Mouse (Mus musculus) intestine, embryonic 14.5 days (tissue): ENCODE measurements at regions not wholly inside any gene's neighbourhood (a gene's known extent, or its start where the extent isn't known, plus 50 kb on each side); places are given as distances from the start of the nearest gene placed in this dataset.

ENCODE experiments used
- ATAC-seq: fragments of 200-750 bp; cut with Nextera tagmentation; replicated peaks from 2 replicates; pipeline ENCODE4 v1.8.0; 2017; ENCODE audit warnings: low read depth, moderate number of reproducible peaks, moderate TSS enrichment, moderate library complexity; ENCODE audit not compliant: low FRiP score, low TSS enrichment
- DNase-seq: peaks from one replicate; pipeline ENCODE4 v3.0.0-alpha.2; 2018; ENCODE audit warnings: low spot score
- H3K27ac ChIP-seq: fragments of 300-500 bp; sonication (generic); 2 replicates; pipeline ENCODE4 v1.5.1; 2014; ENCODE audit warnings: low read depth, mild to moderate bottlenecking, control low read depth
- H3K27me3 ChIP-seq: fragments of 300-500 bp; sonication (generic); replicated peaks from 2 replicates; pipeline ENCODE4 v1.6.1; 2014; ENCODE audit warnings: low read length, control low read depth; ENCODE audit not compliant: control insufficient read depth, insufficient read depth
- H3K36me3 ChIP-seq: fragments of 300-500 bp; sonication (generic); 2 replicates; pipeline ENCODE4 v1.6.1; 2014; ENCODE audit warnings: low read length, control low read depth; ENCODE audit not compliant: control insufficient read depth, insufficient read depth
- H3K4me1 ChIP-seq: fragments of 300-500 bp; sonication (generic); replicated peaks from 2 replicates; pipeline ENCODE4 v1.6.1; 2014; ENCODE audit warnings: low read length, control low read depth, mixed read lengths; ENCODE audit not compliant: control insufficient read depth, insufficient read depth
- H3K4me2 ChIP-seq: fragments of 300-500 bp; sonication (generic); 2 replicates; pipeline ENCODE4 v1.6.1; 2014; ENCODE audit warnings: low read length
- H3K4me3 ChIP-seq: fragments of 300-500 bp; sonication (generic); 2 replicates; pipeline ENCODE4 v1.5.1; 2014; ENCODE audit warnings: low read depth, low read length, control low read depth, mixed read lengths
- H3K9ac ChIP-seq: fragments of 300-500 bp; sonication (generic); 2 replicates; pipeline ENCODE4 v1.6.1; 2014; ENCODE audit warnings: mild to moderate bottlenecking, low read length
- H3K9me3 ChIP-seq: fragments of 300-500 bp; sonication (generic); 2 replicates; pipeline ENCODE4 v1.6.1; 2016; ENCODE audit warnings: low read length, control low read depth; ENCODE audit not compliant: control insufficient read depth
- WGBS: fragments of 180-500 bp; shearing (Covaris S2); extraction: QIAGEN DNeasy Blood & Tissue Kit; methylation state at CpG from one replicate; pipeline ENCODE4 v1.1.7; 2014; 5-methylcytosine and 5-hydroxymethylcytosine counted together

DNA sequence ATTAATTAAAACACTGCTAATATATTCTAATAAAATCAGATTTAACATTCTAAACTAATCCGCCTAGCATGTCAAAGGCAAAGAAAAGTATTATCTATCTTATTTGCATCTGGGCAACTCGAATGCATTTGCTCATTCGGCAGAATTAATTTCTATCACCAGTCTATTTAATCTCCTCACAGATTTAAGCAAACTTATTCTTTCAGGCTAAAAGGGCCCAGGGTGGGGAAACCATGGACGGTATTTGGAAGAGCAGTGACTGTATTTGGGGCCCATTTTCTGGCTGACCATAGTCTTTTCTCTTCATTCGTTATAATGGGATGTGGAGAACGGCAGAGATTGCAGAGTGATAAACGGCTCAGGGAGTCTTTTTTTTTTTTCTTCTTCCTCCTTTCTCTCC lies 423.5 kb upstream of the Ubash3b start:
- H3K36me3 ChIP-seq: peaks cover 28% of the 10 kb centered on the region
- peak overlapping the region; percentile 62 for H3K27ac ChIP-seq
- H3K9ac ChIP-seq: peak overlapping the region; percentile 93

DNA sequence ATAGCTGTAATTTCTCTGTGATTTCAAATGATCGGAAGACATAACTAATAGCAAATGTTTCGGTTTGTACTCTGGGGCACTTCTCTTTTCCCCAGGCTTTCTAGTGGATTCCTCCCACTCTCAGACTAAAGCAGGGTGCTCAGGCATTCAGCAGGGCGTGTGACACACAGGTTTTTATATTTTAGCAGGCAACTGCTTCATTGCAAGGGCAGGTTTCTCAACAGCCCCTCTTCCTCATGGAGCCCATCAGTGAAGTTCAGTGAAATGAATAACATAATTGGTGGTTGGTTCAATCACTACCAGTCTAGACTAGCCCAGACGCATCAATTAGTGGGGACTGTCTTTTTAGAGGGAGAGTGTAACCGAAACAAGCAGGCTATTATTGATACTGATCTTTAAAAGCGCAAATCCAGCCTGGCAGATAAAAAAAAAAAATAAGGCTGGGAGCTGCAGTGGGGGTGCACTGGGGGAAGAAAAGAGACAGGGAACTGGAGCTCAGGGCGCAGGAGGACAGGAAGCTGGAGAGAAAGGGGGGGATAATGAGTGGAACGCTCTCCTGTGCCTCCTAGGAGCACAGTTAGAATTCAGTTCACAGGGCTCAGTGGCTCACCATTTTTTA lies 422.3 kb upstream of the Ubash3b start:
- H3K9ac ChIP-seq: peak overlapping the region; percentile 93
- no peaks in the 10 kb centered on the region for H3K9me3 ChIP-seq
- H3K4me3 ChIP-seq: peak overlapping the region; percentile 85
- H3K4me2 ChIP-seq: peak overlapping the region; percentile 56
- 25% methylated on average over 8 of the region's 8 CpGs for WGBS
- DNase-seq (peak; percentile 73), ATAC-seq (no peak)
- peaks cover 18% of the 10 kb centered on the region for H3K36me3 ChIP-seq
- H3K27me3 ChIP-seq: no peaks in the 10 kb centered on the region
- H3K4me1 ChIP-seq: peaks cover 17% of the 10 kb centered on the region; the same call in 1 of the 2 replicates
- H3K27ac ChIP-seq: peak overlapping the region; percentile 94

More for the DNA sequence above, 423.5 kb upstream of the Ubash3b start:
- Histone ChIP-seq H3K27me3 (no peaks in the 10 kb centered on the region), H3K9me3 (no peaks in the 10 kb centered on the region), H3K4me3 (peak overlapping the region; percentile 32), H3K4me2 (peak overlapping the region; percentile 56), H3K4me1 (peaks cover 17% of the 10 kb centered on the region; the same call in 1 of the 2 replicates)
- WGBS: 47% methylated on average over 7 of the region's 7 CpGs
- DNase-seq: no peak
- ATAC-seq: no peak

- Histone ChIP-seq H3K9ac (peak overlapping the region; percentile 93), H3K36me3 (peaks cover 13% of the 10 kb centered on the region), H3K4me1 (peaks cover 14% of the 10 kb centered on the region; the same call in 1 of the 2 replicates), H3K27me3 (no peaks in the 10 kb centered on the region), H3K4me2 (peak overlapping the region; percentile 56), H3K9me3 (no peaks in the 10 kb centered on the region), H3K4me3 (peak overlapping the region; percentile 85), H3K27ac (peak overlapping the region; percentile 94)
- ATAC-seq (no peak), DNase-seq (no peak)
- 35% methylated on average over 8 of the region's 8 CpGs for whole genome bisulfite sequencing
Observed at GRCm38 (mm10) chr9:41583276-41583675, 421.8 kb upstream of the Ubash3b start.

DNA sequence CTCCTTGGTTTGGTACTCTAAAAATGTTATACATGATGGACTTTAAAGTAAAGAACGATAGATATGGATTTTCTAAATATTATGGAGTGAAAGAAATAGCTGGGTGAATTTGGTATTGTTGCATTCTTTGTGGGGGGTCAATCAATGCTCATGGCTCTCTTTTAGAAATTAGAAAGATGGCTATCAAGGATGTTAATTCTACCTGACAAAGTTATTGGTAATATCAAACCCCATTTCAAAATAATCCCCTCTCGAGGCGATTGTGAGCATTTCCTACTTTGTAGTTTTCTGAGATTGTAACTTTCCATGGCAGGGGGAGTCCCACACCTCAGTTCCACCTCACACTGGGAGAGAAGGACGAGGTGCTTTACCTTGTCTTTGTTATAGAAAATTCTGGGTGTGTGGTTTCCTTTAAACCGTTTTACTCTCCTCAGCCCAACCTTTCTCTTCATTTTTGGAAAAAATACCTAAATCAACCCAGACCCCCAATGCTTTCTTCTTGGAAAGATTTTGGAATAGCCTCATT lies 421.3 kb upstream of the Ubash3b start:
- WGBS: 35% methylated on average over 5 of the region's 5 CpGs
- Histone ChIP-seq H3K4me3 (peak overlapping the region; percentile 85), H3K4me1 (peaks cover 16% of the 10 kb centered on the region; the same call in 1 of the 2 replicates), H3K36me3 (peaks cover 9% of the 10 kb centered on the region), H3K4me2 (peak overlapping the region; percentile 56), H3K9ac (peak overlapping the region; percentile 93), H3K27me3 (no peaks in the 10 kb centered on the region), H3K9me3 (no peaks in the 10 kb centered on the region), H3K27ac (peak overlapping the region; percentile 94)
- ATAC-seq (no peak), DNase-seq (no peak)

DNA sequence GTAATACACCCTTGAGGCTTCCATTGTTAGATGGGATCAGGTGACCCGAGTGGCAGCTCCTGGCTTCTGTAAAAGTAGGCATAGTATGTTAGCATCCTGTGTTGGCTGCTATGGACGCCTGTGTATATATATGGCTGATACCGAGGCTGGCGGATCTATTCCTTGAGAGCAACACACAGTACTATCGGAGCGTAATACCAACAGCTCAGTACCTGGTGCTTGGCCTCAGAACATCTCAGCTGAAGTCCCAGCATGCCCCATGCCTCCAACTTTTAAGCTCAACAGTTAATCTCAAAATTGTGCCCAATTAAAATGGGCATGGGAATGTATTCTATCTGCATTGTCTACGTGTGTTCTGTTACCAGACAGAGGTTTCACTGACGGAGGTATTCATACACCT lies 420.7 kb upstream of the Ubash3b start:
- H3K4me1 ChIP-seq: peaks cover 13% of the 10 kb centered on the region; the same call in 1 of the 2 replicates
- H3K9me3 ChIP-seq: no peaks in the 10 kb centered on the region
- ATAC-seq (no peak), DNase-seq (peak; percentile 72)
- peak overlapping the region; percentile 94 for H3K27ac ChIP-seq
- no peaks in the 10 kb centered on the region for H3K27me3 ChIP-seq
- H3K9ac ChIP-seq: peak overlapping the region; percentile 93
- H3K4me2 ChIP-seq: peak overlapping the region; percentile 56
- peak overlapping the region; percentile 85 for H3K4me3 ChIP-seq
- WGBS: 16% methylated on average over 8 of the region's 8 CpGs
- H3K36me3 ChIP-seq: peaks cover 7% of the 10 kb centered on the region; the same call in 1 of the 2 replicates

DNA sequence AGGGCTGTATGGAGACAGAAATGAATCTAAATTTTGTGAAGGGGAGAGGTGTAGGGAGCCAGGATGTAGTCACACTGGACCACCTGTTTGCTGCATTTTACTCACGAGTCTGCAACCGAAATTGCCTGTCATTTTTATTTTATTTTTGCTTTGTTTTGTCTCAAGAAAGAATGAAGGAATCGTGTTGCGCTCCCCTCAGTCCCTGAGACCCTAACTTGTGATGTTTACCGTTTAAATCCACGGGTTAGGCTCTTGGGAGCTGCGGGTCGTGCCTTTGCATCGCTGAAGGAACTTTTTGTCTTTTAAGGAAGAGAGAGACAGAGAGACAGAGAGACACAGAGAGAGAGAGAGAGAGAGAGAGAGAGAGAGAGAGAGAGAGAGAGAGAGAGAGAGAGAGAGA lies 420.2 kb upstream of the Ubash3b start:
- Histone ChIP-seq H3K9ac (peak overlapping the region; percentile 93), H3K27me3 (no peaks in the 10 kb centered on the region), H3K4me2 (peak overlapping the region; percentile 56), H3K36me3 (peaks cover 7% of the 10 kb centered on the region; the same call in 1 of the 2 replicates), H3K4me1 (peaks cover 12% of the 10 kb centered on the region; the same call in 1 of the 2 replicates), H3K9me3 (no peaks in the 10 kb centered on the region), H3K4me3 (peak overlapping the region; percentile 85), H3K27ac (peak overlapping the region; percentile 94)
- WGBS: 12% methylated on average over 9 of the region's 9 CpGs
- ATAC-seq (no peak), DNase-seq (no peak)

DNA sequence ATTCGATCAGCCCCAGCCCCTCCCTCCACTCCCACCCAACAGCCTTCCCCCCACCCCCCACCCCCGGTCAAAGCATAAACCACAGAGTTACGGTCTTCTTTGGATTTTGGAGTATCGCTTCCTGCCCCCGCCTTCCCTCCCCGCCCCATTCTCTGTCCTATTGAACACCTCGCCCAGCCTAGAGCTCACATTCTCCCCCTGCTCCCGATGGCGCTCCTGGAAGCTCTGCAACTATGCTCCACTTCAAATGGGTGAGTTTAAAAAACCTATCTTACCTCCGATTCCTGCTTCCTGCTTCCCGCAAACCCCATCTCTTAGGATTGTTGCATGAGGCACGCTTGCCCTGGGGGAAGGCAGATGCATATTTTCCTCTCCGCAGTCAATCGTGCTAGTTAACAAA lies 419.7 kb upstream of the Ubash3b start:
- DNase-seq: peak; percentile 73
- peak overlapping the region; percentile 56 for H3K4me2 ChIP-seq

DNA sequence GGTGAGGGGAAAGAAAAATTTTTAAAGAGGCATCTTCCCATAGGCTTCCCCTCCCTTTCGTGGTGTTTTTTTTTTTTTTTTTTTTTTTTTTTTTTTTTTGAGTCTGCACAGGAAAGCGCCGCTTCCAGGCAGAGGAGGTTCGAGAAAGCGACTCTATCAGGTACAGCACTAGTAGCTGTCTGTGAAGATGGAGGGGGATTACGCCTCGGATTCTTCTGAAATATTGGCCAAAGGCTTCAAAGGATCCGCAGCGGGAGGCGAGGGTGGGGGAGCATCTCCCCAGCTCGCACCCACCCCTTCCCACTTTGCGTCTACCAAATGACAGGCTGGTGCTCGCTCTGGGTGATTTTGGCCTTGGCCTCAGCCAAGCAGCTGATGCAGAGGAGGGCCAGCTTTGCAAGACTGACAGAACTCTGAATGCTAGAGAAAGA lies 419.1 kb upstream of the Ubash3b start:
- Histone ChIP-seq H3K4me1 (peaks cover 4% of the 10 kb centered on the region; the same call in 1 of the 2 replicates), H3K4me3 (peak overlapping the region; percentile 85), H3K9me3 (no peaks in the 10 kb centered on the region), H3K36me3 (no peaks in the 10 kb centered on the region), H3K4me2 (peak overlapping the region; percentile 56), H3K27me3 (no peaks in the 10 kb centered on the region), H3K9ac (peak overlapping the region; percentile 93), H3K27ac (peak overlapping the region; percentile 94)
- ATAC-seq: peak; percentile 67; the same call in 1 of the 2 replicates
- under 1% methylated on average over 13 of the region's 13 CpGs for WGBS
- peak; percentile 82 for DNase-seq

More for the DNA sequence above, 419.7 kb upstream of the Ubash3b start:
- Histone ChIP-seq H3K4me3 (peak overlapping the region; percentile 85), H3K9me3 (no peaks in the 10 kb centered on the region), H3K4me1 (peaks cover 9% of the 10 kb centered on the region; the same call in 1 of the 2 replicates), H3K27ac (peak overlapping the region; percentile 94), H3K9ac (peak overlapping the region; percentile 93), H3K27me3 (no peaks in the 10 kb centered on the region), H3K36me3 (peaks cover 5% of the 10 kb centered on the region; the same call in 1 of the 2 replicates)
- WGBS: under 1% methylated on average over 14 of the region's 14 CpGs
- peak; percentile 59; the same call in 1 of the 2 replicates for ATAC-seq
